Mouse (Mus musculus) ES-Bruce4 (cell line): ENCODE measurements around the gene Fbn1.

Source experiments
- CTCF ChIP-seq: IDR thresholded peaks from one replicate; pipeline ENCODE4 v1.8.1; 2011; ENCODE audit warnings: low read depth, low read length
- EP300 ChIP-seq: IDR thresholded peaks from 2 replicates; pipeline ENCODE4 v1.6.1; 2011; ENCODE audit warnings: low read depth, low read length; ENCODE audit not compliant: insufficient read depth
- POLR2A ChIP-seq: IDR thresholded peaks from one replicate; pipeline ENCODE4 v1.8.1; 2011; ENCODE audit warnings: low read length; ENCODE audit not compliant: insufficient read depth

GRCm38 (mm10) chr2:125411777-125412176 lies 96.0 kb downstream of the Fbn1 start:
- TF ChIP-seq POLR2A, result no peak
- no peak for TF ChIP-seq CTCF
- TF ChIP-seq EP300, result no peak
